Mouse (Mus musculus) midbrain, embryonic 12.5 days (tissue): ENCODE results near the gene Cops6. TPM values are rescaled to one million over a fixed set of nuclear protein-coding genes. Genes with fewer than 3 reads are reported as not detected.
A peak's percentile ranks its signal among the peaks of the same experiment; 100 is the strongest.

Experiments used
- ATAC-seq: fragments of 200-750 bp; cut with Nextera tagmentation; 2 replicates; pipeline ENCODE4 v1.8.0; 2017; ENCODE audit warnings: low read depth, moderate TSS enrichment, moderate library complexity; ENCODE audit not compliant: low FRiP score
- H3K27ac ChIP-seq: fragments of 300-500 bp; sonication (generic); replicated peaks from 2 replicates; pipeline ENCODE4 v1.5.1; 2016; ENCODE audit warnings: mild to moderate bottlenecking
- H3K27me3 ChIP-seq: fragments of 300-500 bp; sonication (generic); 2 replicates; pipeline ENCODE4 v1.6.1; 2016; ENCODE audit warnings: mild to moderate bottlenecking
- H3K36me3 ChIP-seq: fragments of 300-500 bp; sonication (generic); 2 replicates; pipeline ENCODE4 v1.6.1; 2016
- H3K4me1 ChIP-seq: fragments of 300-500 bp; sonication (generic); 2 replicates; pipeline ENCODE4 v1.6.1; 2016
- H3K4me2 ChIP-seq: fragments of 300-500 bp; sonication (generic); replicated peaks from 2 replicates; pipeline ENCODE4 v1.6.1; 2016; ENCODE audit warnings: mild to moderate bottlenecking, moderate library complexity
- H3K4me3 ChIP-seq: fragments of 300-500 bp; sonication (generic); 2 replicates; pipeline ENCODE4 v1.5.1; 2016; ENCODE audit warnings: mild to moderate bottlenecking
- H3K9ac ChIP-seq: fragments of 300-500 bp; sonication (generic); replicated peaks from 2 replicates; pipeline ENCODE4 v1.6.1; 2016; ENCODE audit warnings: mild to moderate bottlenecking, moderate library complexity
- H3K9me3 ChIP-seq: fragments of 300-500 bp; sonication (generic); 2 replicates; pipeline ENCODE4 v1.6.1; 2016; ENCODE audit warnings: mild to moderate bottlenecking
- WGBS: fragments of 180-500 bp; shearing (Covaris S2); methylation state at CpG from one replicate; pipeline ENCODE4 v1.1.7; 2016; 5-methylcytosine and 5-hydroxymethylcytosine counted together
- polyA plus RNA-seq: library from polyadenylated mRNA; unstranded; fragments of >200 nt; fragmentation: Nextera tagmentation; extraction: Ambion mirVana; gene quantifications from 2 replicates; pipeline ENCODE4 v1.2.1, GENCODE M21; 2016

Cops6 gene
- polyA plus RNA-seq = 280 and 295 TPM in 2 replicates

DNA sequence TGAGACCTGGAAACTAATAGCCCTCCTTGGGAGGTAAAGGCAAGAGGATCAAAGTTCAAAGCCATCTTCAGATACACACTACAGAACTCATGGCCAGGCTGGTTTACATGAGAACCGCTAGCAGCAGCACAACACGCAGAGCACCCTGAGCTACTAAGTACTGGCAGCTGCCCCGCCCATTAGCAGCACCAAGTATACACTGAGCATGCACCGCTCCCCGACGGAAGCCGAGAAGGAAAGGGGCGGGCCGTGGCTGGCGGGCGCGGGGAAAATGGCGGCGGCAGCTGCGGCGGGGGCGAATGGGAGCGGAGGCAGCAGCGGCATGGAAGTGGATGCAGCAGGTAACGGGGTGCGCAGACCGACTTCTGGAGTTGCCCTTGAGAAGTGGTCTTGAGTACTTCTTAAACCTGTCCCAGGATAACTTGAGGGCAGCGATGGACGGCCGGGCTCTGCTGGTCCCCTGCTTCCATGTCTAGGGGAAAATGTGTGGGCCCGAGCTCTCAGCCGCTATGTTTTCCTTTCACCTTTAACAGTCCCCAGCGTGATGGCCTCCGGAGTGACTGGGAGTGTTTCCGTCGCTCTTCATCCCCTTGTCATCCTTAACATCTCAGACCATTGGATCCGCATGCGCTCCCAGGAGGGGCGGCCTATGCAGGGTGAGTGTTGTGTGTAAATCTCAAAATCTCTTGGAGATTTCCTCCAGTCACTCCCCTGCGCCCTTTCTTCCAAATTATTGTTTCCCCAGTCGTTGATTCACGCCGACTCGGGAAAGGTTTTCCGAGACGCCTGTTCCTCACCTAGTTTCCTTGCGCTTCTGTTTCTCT is at the start of gene Cops6:
TSS of gene Cops6 (plus strand) at position 230 of the 824 bp plus-strand sequence.
- Histone ChIP-seq H3K4me3 (peak within 1 kb of the TSS; percentile 69), H3K9ac (peak within 1 kb of the TSS; percentile 65), H3K4me1 (peaks cover 12% of the 10 kb centered on the region), H3K27me3 (no peaks in the 10 kb centered on the region), H3K27ac (peak within 1 kb of the TSS; percentile 57), H3K36me3 (peaks cover 37% of the 10 kb centered on the region), H3K9me3 (no peaks in the 10 kb centered on the region), H3K4me2 (peak within 1 kb of the TSS; percentile 56)
- under 1% methylated on average over 42 of the region's 42 CpGs for whole genome bisulfite sequencing
- peak; percentile 95 for ATAC-seq

DNA sequence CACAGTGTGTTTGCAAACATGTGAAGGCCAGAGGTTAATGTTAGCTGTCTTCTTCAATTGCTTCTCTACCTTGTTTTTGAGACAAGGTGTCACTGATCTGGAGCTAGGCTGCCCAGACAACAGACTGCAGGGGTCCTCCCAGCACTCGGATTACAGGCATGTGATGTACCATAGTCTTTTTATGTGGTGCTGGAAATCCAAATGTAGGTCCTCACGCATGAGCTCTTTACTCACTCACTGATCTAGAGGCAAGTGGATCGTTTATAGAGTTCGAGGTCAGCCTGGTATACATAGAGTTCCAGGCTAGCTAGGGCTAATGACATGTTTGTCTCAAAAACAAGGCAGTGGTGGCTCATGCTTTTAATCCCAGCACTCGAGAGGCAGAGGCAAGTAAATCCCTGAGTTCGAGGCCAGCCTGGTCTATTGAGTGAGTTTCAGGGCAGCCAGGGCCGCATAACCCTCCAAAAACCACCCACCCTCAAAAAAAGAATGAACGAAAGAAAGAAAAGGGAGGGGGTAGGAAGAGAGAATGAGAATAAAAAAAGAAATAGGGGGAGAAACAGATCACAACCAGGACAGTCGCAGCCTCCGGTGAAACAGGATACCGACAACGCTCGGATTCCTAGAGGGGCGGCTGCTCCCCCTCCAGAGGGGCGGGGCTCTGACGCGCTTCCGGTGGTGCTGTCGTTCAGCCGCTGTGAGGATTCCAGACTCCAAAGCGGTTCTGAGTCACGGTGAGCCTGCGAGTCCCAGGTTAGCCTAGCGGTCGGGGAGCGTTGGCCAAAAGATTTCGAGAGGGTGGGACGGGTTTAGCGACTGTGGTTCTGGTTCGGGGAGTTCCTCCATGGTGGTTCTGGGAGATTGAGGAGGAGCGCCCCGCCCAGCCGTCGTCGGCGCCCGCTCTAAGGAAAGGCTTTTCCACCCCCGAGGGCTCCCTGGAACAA is 44.3 kb upstream of the Cops6 start, which contains the start of gene Zscan21:
TSS of gene Zscan21 (plus strand) at position 649 of the 944 bp plus-strand sequence.
- Histone ChIP-seq H3K27ac (peak within 1 kb of the TSS; percentile 93), H3K4me2 (peak within 1 kb of the TSS; percentile 74), H3K9me3 (no peaks in the 10 kb centered on the region), H3K9ac (peak within 1 kb of the TSS; percentile 81), H3K4me3 (peak within 1 kb of the TSS; percentile 73), H3K36me3 (peaks cover 14% of the 10 kb centered on the region), H3K27me3 (no peaks in the 10 kb centered on the region), H3K4me1 (peaks cover 17% of the 10 kb centered on the region)
- 7% methylated on average over 38 of the region's 38 CpGs for WGBS
- ATAC-seq = peak; percentile 96

DNA sequence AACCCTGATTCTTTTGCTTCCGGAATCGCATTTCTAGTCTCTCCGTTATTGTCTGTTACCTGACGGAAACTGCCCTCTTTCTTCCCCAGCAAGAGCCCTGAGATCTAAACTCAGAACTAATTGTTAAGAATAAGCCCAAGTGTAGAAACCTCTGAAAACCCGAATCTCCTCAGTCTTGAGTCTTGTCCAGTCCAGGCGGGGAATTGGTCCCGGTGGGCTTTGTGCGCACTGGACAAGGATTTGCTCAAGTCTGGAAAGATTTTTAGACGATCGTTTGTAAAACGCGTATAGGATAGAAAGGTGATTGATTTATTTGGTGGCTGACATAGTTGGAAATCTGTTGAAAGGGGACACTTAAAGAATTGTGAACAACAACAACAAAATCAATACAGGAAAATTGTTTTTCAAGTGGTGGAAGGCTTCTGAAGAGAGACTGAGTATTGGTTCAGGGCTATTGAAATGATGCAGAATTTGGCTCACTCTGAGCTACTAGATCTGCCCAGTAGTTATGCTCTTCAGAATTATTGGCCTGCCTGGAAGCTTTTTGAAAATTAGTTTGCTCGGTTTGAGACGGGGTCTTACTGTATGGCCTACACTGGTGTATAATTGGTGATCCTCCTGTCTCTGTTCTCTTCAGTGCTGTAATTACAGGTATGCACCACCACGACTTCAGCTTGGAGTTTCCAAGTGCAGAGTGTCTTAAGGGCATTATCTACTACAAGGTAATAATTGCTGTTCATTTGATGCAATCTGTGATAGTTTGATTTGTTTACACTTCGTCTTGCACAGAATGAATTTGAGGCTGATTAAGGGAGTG is 43.5 kb upstream of the Cops6 start:
- peak; percentile 23; the same call in 1 of the 2 replicates for ATAC-seq
- WGBS = 11% methylated on average over 16 of the region's 16 CpGs

DNA sequence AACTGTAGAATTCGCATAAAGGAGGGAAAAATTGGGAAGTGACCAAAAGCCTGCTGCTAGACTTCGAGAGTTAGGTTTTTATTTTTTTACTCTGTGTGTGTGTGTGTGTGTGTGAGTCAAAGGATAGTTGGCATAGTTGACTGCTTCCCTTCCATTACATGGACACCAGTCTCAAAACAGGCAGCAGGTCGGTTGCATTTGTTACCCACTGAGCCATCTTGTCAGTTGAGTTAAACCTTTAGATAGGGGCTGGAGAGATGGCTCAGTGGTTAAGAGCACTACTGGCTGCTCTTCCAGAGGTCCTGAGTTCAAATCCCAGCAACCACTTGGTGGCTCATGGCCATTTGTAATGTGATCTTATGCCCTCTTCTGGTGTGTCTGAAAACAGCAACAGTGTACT is 42.8 kb upstream of the Cops6 start:
- 79% methylated on average over 3 of the region's 3 CpGs for WGBS
- Histone ChIP-seq H3K27me3 (no peaks in the 10 kb centered on the region), H3K4me1 (peaks cover 17% of the 10 kb centered on the region), H3K36me3 (peaks cover 21% of the 10 kb centered on the region), H3K4me3 (peak overlapping the region; percentile 73), H3K9me3 (no peaks in the 10 kb centered on the region), H3K9ac (peak overlapping the region; percentile 81), H3K4me2 (peak overlapping the region; percentile 74), H3K27ac (peak overlapping the region; percentile 93; the same call in 1 of the 2 replicates)
- ATAC-seq = no peak

More for the DNA sequence above, 43.5 kb upstream of the Cops6 start:
- H3K27me3 ChIP-seq = no peaks in the 10 kb centered on the region
- H3K4me2 ChIP-seq = peak overlapping the region; percentile 74
- H3K4me1 ChIP-seq = peaks cover 17% of the 10 kb centered on the region
- no peaks in the 10 kb centered on the region for H3K9me3 ChIP-seq
- H3K4me3 ChIP-seq = peak overlapping the region; percentile 73
- peaks cover 18% of the 10 kb centered on the region for H3K36me3 ChIP-seq
- peak overlapping the region; percentile 93 for H3K27ac ChIP-seq
- peak overlapping the region; percentile 81 for H3K9ac ChIP-seq

DNA sequence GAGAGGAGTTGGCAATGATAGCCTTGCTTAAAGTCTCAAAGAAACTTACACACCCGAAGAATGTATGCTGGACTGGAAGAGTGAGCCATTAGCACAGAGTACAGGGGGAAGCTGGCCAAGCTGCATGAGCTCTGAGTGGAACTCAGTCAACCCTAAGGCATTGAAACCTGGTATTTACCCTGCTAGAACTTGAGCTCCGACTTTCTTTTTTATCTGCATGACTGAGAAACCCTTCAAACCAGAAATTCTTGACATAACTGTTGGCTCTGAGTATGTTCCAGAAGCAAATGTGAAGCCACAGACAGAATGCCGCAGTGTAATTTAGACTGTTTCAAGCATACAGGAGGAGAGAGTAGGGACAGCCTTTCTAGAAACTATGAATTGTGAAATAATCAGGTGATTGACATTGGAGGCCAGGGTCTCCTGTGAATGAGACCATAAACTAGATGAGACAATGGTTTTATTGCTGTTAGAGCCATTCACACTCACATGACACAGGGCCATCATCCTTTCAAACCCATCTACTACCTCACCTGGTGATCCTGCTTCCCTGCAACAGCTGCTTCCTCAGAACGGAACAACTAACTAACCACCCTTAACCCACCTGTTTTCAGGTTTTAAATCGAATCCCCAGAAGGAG is 28.3 kb upstream of the Cops6 start:
- 94% methylated on average over 5 of the region's 5 CpGs for WGBS
- H3K4me2 ChIP-seq = no peak overlapping the region
- H3K27me3 ChIP-seq = no peaks in the 10 kb centered on the region
- no peaks in the 10 kb centered on the region for H3K4me1 ChIP-seq
- no peak for ATAC-seq
- no peak overlapping the region for H3K4me3 ChIP-seq
- no peaks in the 10 kb centered on the region for H3K9me3 ChIP-seq
- peaks cover 83% of the 10 kb centered on the region for H3K36me3 ChIP-seq
- no peak overlapping the region for H3K9ac ChIP-seq
- no peak overlapping the region for H3K27ac ChIP-seq

DNA sequence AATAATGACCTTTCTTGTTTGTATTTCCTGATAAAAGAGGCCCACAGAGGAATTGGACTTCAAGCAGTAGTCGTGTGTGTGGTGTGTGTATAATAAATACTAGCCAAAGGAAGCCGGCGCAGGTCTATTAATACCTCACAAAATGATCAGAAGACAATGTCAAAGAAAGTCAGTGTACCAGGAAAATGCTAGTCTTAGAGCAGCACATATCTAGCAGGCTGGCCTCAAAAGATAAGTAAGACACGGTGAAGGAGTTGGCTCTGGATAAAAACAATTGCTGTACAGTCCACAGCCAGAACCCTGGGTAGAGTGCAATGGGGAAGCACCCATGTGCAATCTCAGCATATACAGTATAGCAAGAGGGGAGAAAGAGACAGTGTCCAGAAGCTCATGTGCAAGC is 23.6 kb upstream of the Cops6 start:
- no peaks in the 10 kb centered on the region for H3K4me1 ChIP-seq
- ATAC-seq = no peak
- no peak overlapping the region for H3K4me2 ChIP-seq
- no peak overlapping the region for H3K27ac ChIP-seq
- no peak overlapping the region for H3K4me3 ChIP-seq
- no peaks in the 10 kb centered on the region for H3K9me3 ChIP-seq
- no peak overlapping the region for H3K9ac ChIP-seq
- H3K36me3 ChIP-seq = peaks cover 46% of the 10 kb centered on the region
- whole genome bisulfite sequencing = 92% methylated on average over 4 of the region's 4 CpGs
- no peaks in the 10 kb centered on the region for H3K27me3 ChIP-seq

DNA sequence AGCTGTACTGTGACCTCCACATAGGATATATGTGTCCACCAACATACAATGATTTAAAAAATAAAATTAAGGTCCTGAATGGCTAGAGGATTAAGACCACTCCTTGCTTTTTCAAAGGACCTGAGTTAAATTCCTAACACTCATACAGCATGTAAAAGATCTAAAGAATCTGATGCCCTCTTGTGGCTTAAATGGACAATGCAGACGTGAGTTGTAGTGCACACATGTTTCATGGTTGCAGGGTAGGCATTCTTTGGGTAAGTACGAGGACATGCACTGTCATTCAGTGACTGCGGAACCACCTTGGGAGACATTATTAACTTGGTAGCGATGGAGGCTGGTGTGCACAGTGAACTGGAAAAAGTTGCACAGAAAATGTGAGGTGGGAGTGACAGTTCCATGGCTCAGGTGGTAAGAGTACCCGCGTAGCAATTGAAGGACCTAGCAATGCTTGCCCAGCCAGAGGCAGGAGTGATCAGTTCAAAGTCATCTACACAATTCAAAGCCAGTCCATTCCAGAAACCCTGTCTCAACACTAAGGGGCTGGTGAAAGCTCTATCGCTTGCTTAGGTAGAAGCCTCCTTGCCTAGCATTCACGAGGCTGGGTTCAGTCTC is 22.8 kb upstream of the Cops6 start:
- Histone ChIP-seq H3K4me3 (no peak overlapping the region), H3K27ac (no peak overlapping the region), H3K9ac (no peak overlapping the region), H3K4me1 (no peaks in the 10 kb centered on the region), H3K9me3 (no peaks in the 10 kb centered on the region), H3K4me2 (no peak overlapping the region), H3K36me3 (peaks cover 41% of the 10 kb centered on the region), H3K27me3 (no peaks in the 10 kb centered on the region)
- WGBS = 65% methylated on average over 8 of the region's 8 CpGs
- ATAC-seq = 0 out of 2 replicates have a peak, but pooled peaks have one; percentile 30

DNA sequence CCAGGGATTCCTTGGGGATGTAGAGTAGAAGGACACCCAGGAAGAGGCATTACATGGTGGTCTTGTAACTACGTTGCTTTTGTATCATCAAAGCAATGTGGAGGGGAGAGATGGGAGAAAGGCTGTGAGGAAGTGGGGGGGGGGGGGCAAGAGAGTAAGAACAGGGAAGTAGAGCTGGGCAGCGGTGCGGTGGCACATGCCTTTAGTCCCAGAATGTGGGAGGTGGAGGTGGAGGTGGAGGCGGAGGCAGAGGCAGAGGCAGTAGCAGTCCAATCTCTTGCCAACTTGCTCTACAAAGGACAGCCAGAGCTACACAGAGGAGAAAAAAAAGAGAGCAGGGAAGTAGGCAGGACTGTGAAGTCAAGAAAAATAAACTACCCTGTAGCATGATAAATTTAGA is 22.3 kb upstream of the Cops6 start:
- Histone ChIP-seq H3K4me1 (no peaks in the 10 kb centered on the region), H3K36me3 (peaks cover 41% of the 10 kb centered on the region), H3K9me3 (no peaks in the 10 kb centered on the region), H3K27ac (no peak overlapping the region), H3K4me2 (no peak overlapping the region), H3K27me3 (no peaks in the 10 kb centered on the region), H3K4me3 (no peak overlapping the region), H3K9ac (no peak overlapping the region)
- ATAC-seq = no peak
- 82% methylated on average over 4 of the region's 4 CpGs for WGBS

DNA sequence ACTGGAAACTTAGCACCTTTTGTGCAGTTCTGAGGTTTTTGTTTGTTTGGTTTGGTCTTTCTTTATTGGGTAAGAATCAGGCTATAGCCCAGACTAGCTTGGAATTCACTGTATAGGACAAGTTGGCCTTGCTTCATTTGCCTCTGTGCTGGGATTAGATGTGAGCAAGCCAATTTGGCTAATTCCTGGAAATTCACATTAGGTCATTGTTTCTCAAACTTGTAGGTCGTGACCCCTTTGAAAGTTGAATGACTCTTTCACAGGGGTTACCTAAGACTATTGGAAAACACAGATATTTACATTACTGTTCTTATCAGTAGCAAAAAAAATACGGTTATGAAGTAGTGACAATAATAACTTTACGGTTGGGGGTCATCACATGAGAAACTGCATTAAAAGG is 6.5 kb upstream of the Cops6 start:
- no peaks in the 10 kb centered on the region for H3K27me3 ChIP-seq
- peaks cover 9% of the 10 kb centered on the region for H3K4me1 ChIP-seq
- peak overlapping the region; percentile 71 for H3K4me2 ChIP-seq
- H3K9me3 ChIP-seq = no peaks in the 10 kb centered on the region
- ATAC-seq = no peak
- H3K36me3 ChIP-seq = peaks cover 28% of the 10 kb centered on the region
- H3K27ac ChIP-seq = no peak overlapping the region
- WGBS = 91% methylated on average over 3 of the region's 3 CpGs
- H3K4me3 ChIP-seq = peak overlapping the region; percentile 69
- H3K9ac ChIP-seq = peak overlapping the region; percentile 81

DNA sequence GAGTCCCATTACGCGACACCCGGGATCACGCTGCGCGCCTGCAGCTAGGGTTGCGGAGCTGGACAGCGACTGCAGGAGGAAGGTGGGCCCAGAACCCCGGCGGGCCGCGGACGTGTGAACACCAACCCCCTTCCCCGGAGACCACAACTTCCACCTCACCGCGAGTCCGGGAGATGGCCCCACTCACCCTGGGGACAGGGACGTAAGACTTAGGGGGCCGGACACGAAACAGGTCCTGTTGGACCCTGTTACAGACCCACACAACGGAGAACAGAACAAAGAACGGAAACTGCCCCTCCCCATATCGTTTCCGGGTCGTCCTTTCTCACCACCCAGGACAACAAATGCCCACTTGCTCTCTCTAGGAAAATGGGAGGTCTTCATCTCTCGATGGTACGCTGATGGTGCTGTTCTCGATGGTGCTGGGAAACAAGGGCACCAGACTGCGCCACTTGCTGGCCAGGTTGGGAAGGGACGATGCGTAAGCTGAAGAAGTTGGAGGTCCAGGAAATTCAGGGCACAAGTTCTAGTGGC is 5.4 kb upstream of the Cops6 start, which contains the start of gene Zfp113:
TSS of gene Zfp113 (minus strand) at position 302 of the 534 bp plus-strand sequence.
- Histone ChIP-seq H3K36me3 (peaks cover 22% of the 10 kb centered on the region), H3K9me3 (no peaks in the 10 kb centered on the region), H3K4me1 (peaks cover 9% of the 10 kb centered on the region), H3K4me2 (peak within 1 kb of the TSS; percentile 71), H3K4me3 (peak within 1 kb of the TSS; percentile 69), H3K27ac (peak within 1 kb of the TSS; percentile 94), H3K27me3 (no peaks in the 10 kb centered on the region), H3K9ac (peak within 1 kb of the TSS; percentile 81)
- WGBS = 0% methylated on average over 31 of the region's 31 CpGs
- peak; percentile 96 for ATAC-seq
